Mouse (Mus musculus) testis, postnatal 10 days (tissue): ENCODE results near the gene Tnni1.
A peak's percentile ranks its signal among the peaks of the same experiment; 100 is the strongest.

ENCODE experiments used
- DNase-seq: peaks from one replicate; pipeline ENCODE4 v3.0.0; 2021; ENCODE audit warnings: low spot score

Gene Tnni1

GRCm38 (mm10) chr1:135767324-135767890 is 11.8 kb upstream of the Tnni1 start:
- no peak for DNase-seq

- no peak for DNase-seq
Measured at GRCm38 (mm10) chr1:135768400-135768799, 10.8 kb upstream of the Tnni1 start.

GRCm38 (mm10) chr1:135770237-135770636 is 9.0 kb upstream of the Tnni1 start:
- no peak for DNase-seq

- DNase-seq, result no peak
Measured at GRCm38 (mm10) chr1:135770896-135771572, 8.2 kb upstream of the Tnni1 start.

- DNase-seq, result no peak
Measured at GRCm38 (mm10) chr1:135771573-135771970, 7.7 kb upstream of the Tnni1 start.

- no peak for DNase-seq
Measured at GRCm38 (mm10) chr1:135776596-135776995, 2.6 kb upstream of the Tnni1 start.

- no peak for DNase-seq
Measured at GRCm38 (mm10) chr1:135777046-135777445, 2.2 kb upstream of the Tnni1 start.

- no peak for DNase-seq
Measured at GRCm38 (mm10) chr1:135780649-135781048, 1.4 kb downstream of the Tnni1 start.

- DNase-seq, result peak; percentile 91
Measured at GRCm38 (mm10) chr1:135781220-135781619, 2.0 kb downstream of the Tnni1 start.

GRCm38 (mm10) chr1:135782816-135783215 is 3.6 kb downstream of the Tnni1 start:
- no peak for DNase-seq

- DNase-seq, result peak; percentile 89
Measured at GRCm38 (mm10) chr1:135787799-135788198, 8.6 kb downstream of the Tnni1 start.

GRCm38 (mm10) chr1:135788708-135789107 is 9.5 kb downstream of the Tnni1 start:
- DNase-seq, result peak; percentile 75

- peak; percentile 91 for DNase-seq
Measured at GRCm38 (mm10) chr1:135789815-135790214, 10.6 kb downstream of the Tnni1 start.

GRCm38 (mm10) chr1:135792143-135792939 is 13.1 kb downstream of the Tnni1 start:
- no peak for DNase-seq

GRCm38 (mm10) chr1:135793370-135794215 is 14.4 kb downstream of the Tnni1 start:
- DNase-seq, result peak; percentile 80

- DNase-seq, result no peak
Measured at GRCm38 (mm10) chr1:135794216-135795134, 15.2 kb downstream of the Tnni1 start.

- no peak for DNase-seq
Measured at GRCm38 (mm10) chr1:135798492-135798891, 19.3 kb downstream of the Tnni1 start.

GRCm38 (mm10) chr1:135799109-135799627 is 19.9 kb downstream of the Tnni1 start:
- no peak for DNase-seq

- DNase-seq, result peak; percentile 62
Measured at GRCm38 (mm10) chr1:135800192-135800950, 21.1 kb downstream of the Tnni1 start.

GRCm38 (mm10) chr1:135807546-135807945 is 28.3 kb downstream of the Tnni1 start:
- DNase-seq, result no peak
